Mouse (Mus musculus) testis, adult 2 months (tissue): ENCODE results near the gene Rps11.

Source experiments
- CTCF ChIP-seq: fragments of 200-500 bp; IDR thresholded peaks from 2 replicates; pipeline ENCODE4 v1.5.1; 2012; ENCODE audit warnings: low read depth, mild to moderate bottlenecking, inconsistent platforms, low read length, moderate library complexity; ENCODE audit not compliant: control insufficient read depth, insufficient read depth, insufficient replicate concordance
- POLR2A ChIP-seq: fragments of 200-500 bp; IDR thresholded peaks from 2 replicates; pipeline ENCODE4 v1.6.1; 2012; ENCODE audit warnings: low read depth, mild to moderate bottlenecking, inconsistent platforms, low read length, moderate library complexity; ENCODE audit not compliant: control insufficient read depth

- TF ChIP-seq CTCF: no peak
- no peak for TF ChIP-seq POLR2A
These were observed 17.8 kb downstream of the Rps11 start for GRCm38 (mm10) chr7:45106441-45106840.
